Mouse (Mus musculus): Measurements from ENCODE around the gene Slc8a2. TPM values are rescaled to one million over a fixed set of nuclear protein-coding genes. Genes with fewer than 3 reads are reported as not detected.

Gene Slc8a2
- polyA plus RNA-seq, 1 experiment: 34.0 TPM

DNA sequence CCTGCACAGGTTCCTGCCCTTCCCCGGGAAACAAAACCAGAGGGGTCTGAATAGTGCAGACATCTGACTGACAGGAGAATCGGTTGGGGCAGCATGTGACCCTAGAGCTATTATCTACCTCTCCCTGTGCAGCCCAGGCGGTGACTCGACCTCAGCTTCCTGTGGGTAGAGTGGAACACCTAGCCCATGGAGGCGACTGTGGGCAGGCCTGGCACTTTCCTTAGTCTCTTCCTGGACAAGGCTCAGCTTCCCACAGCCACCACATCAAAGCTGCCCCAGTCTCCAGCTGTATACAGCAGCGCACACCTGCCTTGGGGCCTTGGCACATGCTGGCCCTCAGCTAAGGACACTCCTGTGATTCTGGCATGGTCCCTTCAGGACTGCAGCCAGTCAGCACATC, 71.5 kb downstream of the Slc8a2 start:
- TF ChIP-seq POLR2A (IDR thresholded peaks at IDR 0.05; ENCODE audit: borderline replicate concordance, extremely low read depth, insufficient read depth, insufficient read length, poor library complexity, severe bottlenecking) (no peak), CTCF (IDR thresholded peaks at IDR 0.05; ENCODE audit: borderline replicate concordance, extremely low read depth, insufficient read depth, insufficient read length) (no peak)
- DNase-seq (ENCODE audit: low read depth): no peak

DNA sequence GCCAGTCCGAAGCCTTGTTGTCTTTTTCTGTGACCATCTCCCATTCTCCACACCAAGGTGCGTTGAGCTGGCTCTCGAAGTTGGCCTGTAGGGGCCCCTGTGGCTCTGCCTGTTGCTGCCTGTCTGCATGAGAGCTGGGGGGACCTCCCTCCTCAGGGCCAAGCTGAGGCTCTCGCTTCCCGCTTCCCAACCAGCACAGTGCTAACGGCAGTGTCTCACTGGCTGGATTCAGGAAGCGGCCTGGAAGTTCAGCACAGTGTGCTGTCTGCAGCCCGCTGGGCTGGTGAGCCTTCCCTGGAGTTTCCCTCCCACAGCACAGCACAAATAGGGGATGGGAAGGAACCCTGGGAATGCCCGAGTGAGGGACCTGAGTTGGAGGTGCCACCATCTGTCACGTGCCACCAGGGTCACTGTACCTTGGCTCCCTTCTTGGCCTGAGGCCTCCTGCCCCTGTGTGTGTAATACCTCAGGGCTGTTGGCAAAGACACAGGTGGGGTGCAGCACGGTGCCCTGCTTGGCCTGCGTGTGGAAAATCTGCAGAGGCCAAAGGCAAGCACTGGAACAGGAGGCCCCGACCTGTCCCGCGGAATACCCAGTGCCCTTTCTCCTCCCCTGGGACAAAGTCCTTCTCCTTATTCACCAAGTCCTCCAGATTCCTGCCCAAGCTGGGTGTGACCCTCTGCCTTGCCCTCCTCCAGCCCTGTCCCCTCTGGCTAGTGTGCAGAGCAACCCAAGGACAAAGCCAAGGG, 73.3 kb downstream of the Slc8a2 start:
- TF ChIP-seq CTCF (IDR thresholded peaks at IDR 0.05; ENCODE audit: borderline replicate concordance, extremely low read depth, insufficient read depth, insufficient read length): no peak
- TF ChIP-seq POLR2A (IDR thresholded peaks at IDR 0.05; ENCODE audit: borderline replicate concordance, extremely low read depth, insufficient read depth, insufficient read length, poor library complexity, severe bottlenecking): no peak
- DNase-seq (ENCODE audit: low read depth): no peak

DNA sequence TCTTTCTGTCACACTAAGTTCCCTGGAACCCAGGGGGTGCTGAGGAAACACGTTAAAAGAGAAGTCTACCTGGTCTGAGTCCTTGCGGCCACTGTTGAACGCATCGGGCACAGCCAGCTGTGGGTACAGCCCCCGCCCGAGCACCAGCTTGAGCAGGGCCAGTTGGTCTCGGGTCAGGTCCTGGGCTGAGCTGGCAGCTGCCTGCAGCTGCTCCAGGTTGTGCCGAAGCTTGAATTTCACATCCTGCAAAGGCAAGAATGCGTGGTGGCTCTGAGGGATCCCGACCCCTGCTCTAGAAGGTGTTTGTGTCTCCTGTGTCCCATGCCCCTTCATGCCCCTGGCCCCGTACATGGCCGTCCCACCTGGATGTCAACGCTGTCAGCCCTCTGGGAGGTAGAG, 73.9 kb downstream of the Slc8a2 start:
- no peak for DNase-seq (ENCODE audit: low read depth)
- TF ChIP-seq POLR2A (IDR thresholded peaks at IDR 0.05; ENCODE audit: borderline replicate concordance, extremely low read depth, insufficient read depth, insufficient read length, poor library complexity, severe bottlenecking): no peak
- TF ChIP-seq CTCF (IDR thresholded peaks at IDR 0.05; ENCODE audit: borderline replicate concordance, extremely low read depth, insufficient read depth, insufficient read length): no peak

DNA sequence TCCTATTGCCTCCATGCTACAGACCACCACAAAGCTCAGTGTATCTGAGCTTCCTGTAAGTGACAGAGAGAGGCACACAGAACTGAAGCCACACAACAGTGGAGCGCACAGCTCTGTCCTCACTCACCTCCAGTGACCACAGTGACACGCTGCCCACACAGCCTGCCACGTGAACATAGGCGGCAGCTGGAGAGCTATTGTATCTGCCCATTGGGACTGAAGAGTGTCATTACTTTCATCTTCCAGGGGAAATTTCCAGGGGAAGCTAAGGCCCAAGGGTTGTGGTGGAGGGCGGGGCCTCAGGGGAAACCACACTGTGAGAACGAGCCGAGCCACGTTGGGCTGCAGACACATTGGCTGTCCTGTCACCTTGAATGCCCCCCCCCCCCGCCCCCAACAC, 75.2 kb downstream of the Slc8a2 start:
- TF ChIP-seq POLR2A (IDR thresholded peaks at IDR 0.05; ENCODE audit: borderline replicate concordance, extremely low read depth, insufficient read depth, insufficient read length, poor library complexity, severe bottlenecking) (no peak), CTCF (IDR thresholded peaks at IDR 0.05; ENCODE audit: borderline replicate concordance, extremely low read depth, insufficient read depth, insufficient read length) (no peak)
- DNase-seq (ENCODE audit: low read depth): no peak

DNA sequence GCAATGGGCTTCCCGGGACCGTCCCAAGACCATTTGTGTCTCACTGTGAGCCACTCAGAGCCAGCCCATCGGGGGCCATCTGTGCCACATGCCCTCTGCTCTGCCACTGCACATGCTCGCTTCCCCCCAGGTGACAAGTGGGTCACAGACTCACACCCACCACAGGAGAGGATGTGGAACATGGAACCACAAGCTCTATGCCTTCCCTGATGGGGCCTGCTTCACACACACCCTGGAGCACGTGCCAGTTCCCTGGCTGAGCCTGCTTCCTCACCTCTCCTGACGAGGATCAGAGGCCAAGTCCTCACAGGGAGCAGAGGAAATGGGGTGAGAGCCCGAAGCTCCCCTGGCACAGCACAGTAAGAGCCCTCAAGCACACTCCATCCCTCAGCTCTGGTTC, 77.5 kb downstream of the Slc8a2 start:
- TF ChIP-seq CTCF (IDR thresholded peaks at IDR 0.05; ENCODE audit: borderline replicate concordance, extremely low read depth, insufficient read depth, insufficient read length) (no peak), POLR2A (IDR thresholded peaks at IDR 0.05; ENCODE audit: borderline replicate concordance, extremely low read depth, insufficient read depth, insufficient read length, poor library complexity, severe bottlenecking) (no peak)
- DNase-seq (ENCODE audit: low read depth): no peak

DNA sequence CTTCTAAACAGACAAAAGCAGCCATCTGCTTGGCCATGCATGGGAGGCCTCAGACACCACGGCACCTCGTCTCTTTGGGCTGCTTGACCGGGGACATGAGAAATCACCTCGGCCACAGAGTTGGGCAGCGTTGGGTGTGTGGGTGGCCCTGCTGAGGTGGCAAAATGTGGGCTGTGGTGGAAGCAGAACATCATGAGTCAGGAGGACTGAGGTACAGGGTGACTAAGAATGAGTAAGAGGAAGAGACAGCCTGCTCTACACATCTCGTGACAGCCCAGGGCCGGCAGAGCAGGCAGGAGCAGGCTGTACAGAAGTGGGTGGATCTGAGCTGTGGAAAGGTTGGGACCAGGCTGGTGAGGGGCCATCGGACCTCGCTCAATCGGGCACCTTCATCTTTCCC, 77.9 kb downstream of the Slc8a2 start:
- DNase-seq (ENCODE audit: low read depth): no peak
- TF ChIP-seq CTCF (IDR thresholded peaks at IDR 0.05; ENCODE audit: borderline replicate concordance, extremely low read depth, insufficient read depth, insufficient read length): no peak
- no peak for TF ChIP-seq POLR2A (IDR thresholded peaks at IDR 0.05; ENCODE audit: borderline replicate concordance, extremely low read depth, insufficient read depth, insufficient read length, poor library complexity, severe bottlenecking)

DNA sequence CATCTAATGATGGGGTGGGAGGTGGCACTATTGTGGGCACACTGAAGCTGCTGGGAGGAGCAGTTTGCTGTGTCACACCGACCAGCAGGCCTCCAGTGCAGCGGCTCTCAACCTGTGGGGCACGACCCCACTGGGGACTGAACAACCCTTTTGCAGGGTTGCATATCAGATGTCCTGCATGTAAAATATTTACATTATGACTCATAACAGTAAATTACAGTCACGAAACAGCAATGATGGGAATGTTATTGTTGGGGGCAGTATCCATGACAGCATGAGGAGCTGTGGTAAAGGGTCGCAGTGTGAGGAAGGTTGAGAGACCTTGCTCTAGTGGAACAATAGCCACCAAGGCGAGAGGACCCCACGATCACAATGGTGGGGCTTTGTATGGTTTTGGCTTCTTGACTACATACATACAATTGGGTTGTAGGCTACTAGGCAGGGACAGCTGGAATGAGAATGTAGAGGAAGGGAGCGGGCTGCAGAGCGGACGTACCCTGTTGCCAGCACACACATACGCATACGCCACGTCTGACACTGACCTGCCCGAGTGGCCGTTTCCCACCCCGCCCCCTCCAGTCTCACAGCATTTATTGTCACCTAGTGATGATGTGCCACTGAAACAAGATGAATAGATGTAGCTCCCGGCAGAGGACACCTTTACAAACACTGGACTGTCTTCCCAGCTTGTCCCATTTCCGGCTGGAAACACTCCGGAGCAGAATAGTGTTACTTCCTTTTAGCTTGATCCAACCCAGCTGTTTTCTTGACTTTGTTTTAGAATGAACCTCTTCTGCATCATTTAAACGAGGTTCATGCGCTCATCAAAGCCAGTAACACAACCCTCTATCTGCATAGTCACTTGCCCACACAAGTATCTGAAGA, 79.4 kb downstream of the Slc8a2 start:
- no peak for DNase-seq (ENCODE audit: low read depth)
- no peak for TF ChIP-seq POLR2A (IDR thresholded peaks at IDR 0.05; ENCODE audit: borderline replicate concordance, extremely low read depth, insufficient read depth, insufficient read length, poor library complexity, severe bottlenecking)
- TF ChIP-seq CTCF (IDR thresholded peaks at IDR 0.05; ENCODE audit: borderline replicate concordance, extremely low read depth, insufficient read depth, insufficient read length): no peak

Other genes starting within 250 kb of the Slc8a2 start
- 0.08 and 0.18 TPM in 2 replicates for gene Crx, start 249.9 kb upstream of the Slc8a2 start, polyA plus RNA-seq (2012; rRNA removed)
- gene Crxos, start 247.2 kb upstream of the Slc8a2 start, polyA plus RNA-seq (2012; rRNA removed): 0.03 and 0.10 TPM in 2 replicates
- 874 and 948 TPM in 2 replicates for gene Selenow, start 207.4 kb upstream of the Slc8a2 start, polyA plus RNA-seq (2012; rRNA removed)
- gene Nop53, start 183.8 kb upstream of the Slc8a2 start, polyA plus RNA-seq (2012; rRNA removed): 134 and 141 TPM in 2 replicates
- 6.5 and 9.7 TPM in 2 replicates for gene Ehd2, start 162.3 kb upstream of the Slc8a2 start, polyA plus RNA-seq (2012; rRNA removed)
- gene Bicra, start 81.9 kb upstream of the Slc8a2 start, polyA plus RNA-seq (2012; rRNA removed): 12.8 and 28.5 TPM in 2 replicates
- 0.09 and 0.18 TPM in 2 replicates for gene Zfp541, start 68.0 kb upstream of the Slc8a2 start, polyA plus RNA-seq (2012; rRNA removed)
- 192 and 199 TPM in 2 replicates for gene Napa, start 31.4 kb upstream of the Slc8a2 start, polyA plus RNA-seq (2012; rRNA removed)
- 46.0 and 47.2 TPM in 2 replicates for gene Kptn, start 9.9 kb upstream of the Slc8a2 start, polyA plus RNA-seq (2012; rRNA removed)
- 188 and 256 TPM in 2 replicates for gene Meis3, start 45.3 kb downstream of the Slc8a2 start, polyA plus RNA-seq (2012; rRNA removed)
- gene Dhx34, start 92.2 kb downstream of the Slc8a2 start, polyA plus RNA-seq (2012; rRNA removed): 20.4 and 22.5 TPM in 2 replicates
- 0.08 and 0.11 TPM in 2 replicates for gene C5ar2, start 114.3 kb downstream of the Slc8a2 start, polyA plus RNA-seq (2012; rRNA removed)
- gene C5ar1, start 129.7 kb downstream of the Slc8a2 start, polyA plus RNA-seq (2012; rRNA removed): 1.1 and 1.4 TPM in 2 replicates
- gene Inafm1, start 143.8 kb downstream of the Slc8a2 start, polyA plus RNA-seq (2012; rRNA removed): 50.1 and 52.9 TPM in 2 replicates
- gene Ccdc9, start 157.0 kb downstream of the Slc8a2 start, polyA plus RNA-seq (2012; rRNA removed): 42.5 and 63.9 TPM in 2 replicates
- 26.6 and 27.4 TPM in 2 replicates for gene Bbc3, start 178.6 kb downstream of the Slc8a2 start, polyA plus RNA-seq (2012; rRNA removed)

Measured in brain, embryonic 14.5 days (tissue).